Mouse (Mus musculus): ENCODE measurements around the gene Zbtb7a. TPM values are rescaled to one million over a fixed set of nuclear protein-coding genes. Genes with fewer than 3 reads are reported as not detected.
A peak's percentile ranks its signal among the peaks of the same experiment; 100 is the strongest.

The Zbtb7a gene
- polyA plus RNA-seq, 1 experiment from 2014 or later: 15.3 TPM

DNA sequence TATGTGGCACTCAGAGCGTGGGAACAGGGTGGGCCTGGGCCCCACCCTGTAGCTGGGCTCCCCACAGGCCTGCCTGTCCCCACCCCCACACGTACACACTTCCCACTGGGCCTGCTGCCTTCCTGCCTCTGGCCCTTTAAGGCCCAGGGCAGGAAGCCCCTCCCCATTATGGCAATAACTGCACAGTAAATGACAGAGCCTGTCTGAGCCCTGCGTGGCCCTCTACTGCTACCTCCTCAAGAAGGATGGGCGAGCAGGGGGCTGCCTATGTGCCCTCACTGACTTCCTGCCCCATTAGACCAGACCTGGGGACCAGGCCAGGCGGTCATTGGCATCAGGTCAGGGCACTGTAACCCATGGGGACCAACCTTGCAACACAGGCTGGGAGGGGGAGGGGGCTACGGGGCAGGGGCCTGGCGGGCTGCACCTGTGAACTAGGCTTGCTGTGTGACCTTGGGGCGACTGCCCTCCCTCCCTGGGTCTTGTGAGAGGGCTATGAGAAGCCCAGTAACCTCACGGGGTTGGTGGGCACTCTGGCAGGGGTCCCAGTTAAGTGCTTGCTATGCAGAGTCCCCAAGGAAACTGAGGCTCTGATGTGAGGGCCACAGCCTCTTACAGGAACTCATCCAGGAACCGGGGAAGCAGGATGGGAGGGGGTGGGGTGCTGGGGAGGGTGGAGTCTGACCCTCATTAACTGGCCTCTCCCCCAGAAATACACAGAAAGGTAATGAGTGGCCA is 5.9 kb downstream of the Zbtb7a start:
- WGBS: 63% methylated on average over 10 of the region's 10 CpGs

DNA sequence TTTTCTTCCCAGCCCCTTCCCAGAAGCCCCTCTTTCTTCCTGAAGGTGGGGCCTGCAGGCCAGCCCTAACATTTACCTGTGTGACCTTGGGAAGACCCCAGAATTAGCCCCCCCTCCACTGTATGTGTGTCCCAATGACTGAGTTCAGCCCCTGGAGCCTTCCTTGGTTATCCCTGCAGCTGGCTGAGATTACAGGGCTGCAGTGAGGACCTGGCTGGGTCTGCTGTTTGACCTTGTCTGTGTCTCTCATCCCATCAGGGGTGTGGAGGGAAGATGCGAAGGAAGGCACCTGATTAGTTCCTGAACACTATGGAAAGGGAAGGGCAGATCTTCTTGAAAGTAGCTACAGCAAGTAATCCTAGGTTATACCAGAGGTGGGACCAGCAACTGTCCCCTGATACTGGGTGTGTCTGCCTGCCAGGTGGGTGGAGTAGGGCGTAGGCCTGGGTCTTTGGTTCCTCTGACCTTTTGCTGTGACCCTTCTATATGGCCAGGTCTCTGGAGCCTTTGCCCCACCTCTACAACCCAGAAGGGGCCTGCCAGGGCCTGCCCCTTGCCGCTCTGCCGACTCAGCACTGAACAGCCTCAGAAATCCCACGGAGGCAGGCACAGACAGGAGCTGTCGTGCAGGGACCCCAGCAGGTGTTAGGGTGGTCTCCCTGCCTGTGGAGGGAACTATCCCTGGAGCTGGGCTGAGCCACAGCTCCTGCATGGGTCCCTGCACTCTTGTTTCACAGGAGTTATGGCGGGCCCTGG is 6.6 kb downstream of the Zbtb7a start:
- H3K36me3 ChIP-seq: peaks cover 30% of the 10 kb centered on the region
- ATAC-seq (ENCODE audit: low FRiP score, low read depth): no peak
- peaks cover 54% of the 10 kb centered on the region for H3K4me1 ChIP-seq (replicated peaks)
- no peak overlapping the region for H3K27ac ChIP-seq (replicated peaks)
- no peak overlapping the region for H3K4me2 ChIP-seq
- no peaks in the 10 kb centered on the region for H3K9me3 ChIP-seq
- 82% methylated on average over 7 of the region's 7 CpGs for WGBS
- H3K4me3 ChIP-seq: no peak overlapping the region
- H3K9ac ChIP-seq: no peak overlapping the region
- no peaks in the 10 kb centered on the region for H3K27me3 ChIP-seq

More for the DNA sequence above, 5.9 kb downstream of the Zbtb7a start:
- Histone ChIP-seq H3K4me3 (peak overlapping the region; percentile 10; the same call in 1 of the 2 replicates), H3K4me1 (replicated peaks) (peaks cover 56% of the 10 kb centered on the region), H3K27ac (replicated peaks) (no peak overlapping the region; the same call in 1 of the 2 replicates), H3K9me3 (no peaks in the 10 kb centered on the region), H3K27me3 (no peaks in the 10 kb centered on the region; the same call in 1 of the 2 replicates), H3K9ac (no peak overlapping the region), H3K4me2 (peak overlapping the region; percentile 97), H3K36me3 (peaks cover 23% of the 10 kb centered on the region)
- ATAC-seq (ENCODE audit: low FRiP score, low read depth): no peak

- Histone ChIP-seq H3K4me2 (no peak overlapping the region), H3K9ac (no peak overlapping the region), H3K4me3 (no peak overlapping the region), H3K9me3 (no peaks in the 10 kb centered on the region), H3K27me3 (no peaks in the 10 kb centered on the region), H3K36me3 (peaks cover 40% of the 10 kb centered on the region), H3K4me1 (replicated peaks) (peaks cover 54% of the 10 kb centered on the region), H3K27ac (replicated peaks) (no peak overlapping the region)
- WGBS: 57% methylated on average over 5 of the region's 5 CpGs
- no peak for ATAC-seq (ENCODE audit: low FRiP score, low read depth)
Measured at GRCm38 (mm10) chr10:81142551-81142981, 7.5 kb downstream of the Zbtb7a start.

DNA sequence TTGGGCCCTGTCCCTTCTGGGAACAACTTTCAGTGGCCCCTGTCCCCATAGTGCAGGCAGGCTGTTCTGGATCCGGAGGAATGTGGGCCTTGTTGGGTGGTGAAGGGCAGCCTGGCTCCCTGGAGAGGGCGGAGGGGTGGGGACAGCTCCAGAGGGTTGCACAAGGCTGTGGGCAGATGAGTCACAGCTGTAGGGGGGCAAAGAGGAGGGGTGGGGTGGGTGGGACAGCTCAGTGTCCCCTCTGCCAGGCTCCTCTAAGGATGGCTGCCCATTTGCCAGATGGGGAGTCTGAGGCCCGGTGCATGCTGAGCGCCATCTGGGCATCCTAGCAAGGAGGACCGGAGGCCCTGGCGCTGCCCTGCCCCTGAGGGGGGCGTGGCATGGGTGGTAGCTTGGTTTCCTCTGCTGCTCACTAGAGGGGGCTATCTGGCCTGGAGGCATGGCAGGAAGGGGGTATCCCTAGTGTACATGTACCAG is 8.2 kb downstream of the Zbtb7a start:
- Histone ChIP-seq H3K36me3 (peaks cover 46% of the 10 kb centered on the region), H3K9ac (no peak overlapping the region), H3K27ac (replicated peaks) (no peak overlapping the region), H3K4me3 (no peak overlapping the region), H3K4me2 (no peak overlapping the region), H3K4me1 (replicated peaks) (peaks cover 52% of the 10 kb centered on the region), H3K9me3 (no peaks in the 10 kb centered on the region), H3K27me3 (no peaks in the 10 kb centered on the region)
- 90% methylated on average over 7 of the region's 7 CpGs for WGBS
- no peak for ATAC-seq (ENCODE audit: low FRiP score, low read depth)

- Histone ChIP-seq H3K36me3 (peaks cover 53% of the 10 kb centered on the region), H3K4me2 (no peak overlapping the region), H3K27me3 (no peaks in the 10 kb centered on the region), H3K27ac (replicated peaks) (no peak overlapping the region), H3K4me3 (no peak overlapping the region), H3K9me3 (no peaks in the 10 kb centered on the region), H3K4me1 (replicated peaks) (peaks cover 44% of the 10 kb centered on the region), H3K9ac (no peak overlapping the region)
- ATAC-seq (ENCODE audit: low FRiP score, low read depth): no peak
- 95% methylated on average over 52 of the region's 52 CpGs for WGBS
Measured at GRCm38 (mm10) chr10:81143845-81144437, 8.9 kb downstream of the Zbtb7a start.

- no peak overlapping the region for H3K4me2 ChIP-seq
- H3K27ac ChIP-seq (replicated peaks): no peak overlapping the region
- peaks cover 37% of the 10 kb centered on the region for H3K4me1 ChIP-seq (replicated peaks)
- 94% methylated on average over 27 of the region's 27 CpGs for WGBS
- peaks cover 57% of the 10 kb centered on the region for H3K36me3 ChIP-seq
- H3K9me3 ChIP-seq: no peaks in the 10 kb centered on the region
- no peaks in the 10 kb centered on the region for H3K27me3 ChIP-seq
- H3K4me3 ChIP-seq: no peak overlapping the region
- H3K9ac ChIP-seq: no peak overlapping the region
- ATAC-seq (ENCODE audit: low FRiP score, low read depth): no peak
Measured at GRCm38 (mm10) chr10:81144667-81145066, 9.6 kb downstream of the Zbtb7a start.

- 93% methylated on average over 6 of the region's 6 CpGs for WGBS
- Histone ChIP-seq H3K27ac (replicated peaks) (no peak overlapping the region), H3K9me3 (no peaks in the 10 kb centered on the region), H3K9ac (no peak overlapping the region), H3K4me3 (no peak overlapping the region), H3K4me2 (no peak overlapping the region), H3K36me3 (peaks cover 59% of the 10 kb centered on the region), H3K4me1 (replicated peaks) (peaks cover 31% of the 10 kb centered on the region), H3K27me3 (no peaks in the 10 kb centered on the region)
- ATAC-seq (ENCODE audit: low FRiP score, low read depth): no peak
Measured at GRCm38 (mm10) chr10:81145307-81145706, 10.3 kb downstream of the Zbtb7a start.

DNA sequence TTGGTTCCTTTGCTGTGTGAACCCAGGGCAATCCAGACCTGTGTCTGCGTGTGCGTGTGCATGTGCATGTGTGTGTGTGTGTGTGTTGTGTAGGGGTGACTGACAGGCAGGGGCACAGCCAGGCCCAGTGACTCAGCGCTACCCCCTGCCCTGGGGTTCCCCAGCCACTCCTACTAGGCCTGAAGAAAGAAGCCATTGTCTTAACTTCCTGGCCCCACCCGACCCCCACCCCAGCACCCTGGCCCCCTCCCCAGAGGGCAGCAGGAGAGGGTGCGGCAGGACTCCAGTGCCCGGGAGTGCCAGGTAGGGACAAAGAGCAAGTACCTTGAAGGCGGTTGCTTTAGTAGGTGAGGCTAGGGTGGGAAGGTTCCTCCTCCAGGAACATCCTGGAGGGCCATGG is 10.8 kb downstream of the Zbtb7a start:
- H3K36me3 ChIP-seq: peaks cover 59% of the 10 kb centered on the region
- no peak overlapping the region for H3K4me3 ChIP-seq
- H3K27ac ChIP-seq (replicated peaks): no peak overlapping the region
- H3K9ac ChIP-seq: no peak overlapping the region
- WGBS: 91% methylated on average over 7 of the region's 7 CpGs
- H3K4me2 ChIP-seq: no peak overlapping the region
- no peaks in the 10 kb centered on the region for H3K9me3 ChIP-seq
- H3K27me3 ChIP-seq: no peaks in the 10 kb centered on the region
- peaks cover 26% of the 10 kb centered on the region for H3K4me1 ChIP-seq (replicated peaks)
- no peak for ATAC-seq (ENCODE audit: low FRiP score, low read depth)

- peaks cover 59% of the 10 kb centered on the region for H3K36me3 ChIP-seq
- H3K27me3 ChIP-seq: no peaks in the 10 kb centered on the region
- no peak overlapping the region for H3K27ac ChIP-seq (replicated peaks)
- 93% methylated on average over 4 of the region's 4 CpGs for WGBS
- H3K9me3 ChIP-seq: no peaks in the 10 kb centered on the region
- H3K9ac ChIP-seq: no peak overlapping the region
- H3K4me2 ChIP-seq: no peak overlapping the region
- no peak for ATAC-seq (ENCODE audit: low FRiP score, low read depth)
- no peak overlapping the region for H3K4me3 ChIP-seq
- peaks cover 21% of the 10 kb centered on the region for H3K4me1 ChIP-seq (replicated peaks)
Measured at GRCm38 (mm10) chr10:81146296-81146695, 11.3 kb downstream of the Zbtb7a start.

- ATAC-seq (ENCODE audit: low FRiP score, low read depth): no peak
- Histone ChIP-seq H3K27ac (replicated peaks) (no peak overlapping the region), H3K4me2 (no peak overlapping the region), H3K36me3 (peaks cover 60% of the 10 kb centered on the region), H3K27me3 (no peaks in the 10 kb centered on the region), H3K4me1 (replicated peaks) (no peaks in the 10 kb centered on the region), H3K9ac (no peak overlapping the region), H3K9me3 (no peaks in the 10 kb centered on the region), H3K4me3 (no peak overlapping the region)
- 76% methylated on average over 6 of the region's 6 CpGs for WGBS
Measured at GRCm38 (mm10) chr10:81151261-81151660, 16.2 kb downstream of the Zbtb7a start.

DNA sequence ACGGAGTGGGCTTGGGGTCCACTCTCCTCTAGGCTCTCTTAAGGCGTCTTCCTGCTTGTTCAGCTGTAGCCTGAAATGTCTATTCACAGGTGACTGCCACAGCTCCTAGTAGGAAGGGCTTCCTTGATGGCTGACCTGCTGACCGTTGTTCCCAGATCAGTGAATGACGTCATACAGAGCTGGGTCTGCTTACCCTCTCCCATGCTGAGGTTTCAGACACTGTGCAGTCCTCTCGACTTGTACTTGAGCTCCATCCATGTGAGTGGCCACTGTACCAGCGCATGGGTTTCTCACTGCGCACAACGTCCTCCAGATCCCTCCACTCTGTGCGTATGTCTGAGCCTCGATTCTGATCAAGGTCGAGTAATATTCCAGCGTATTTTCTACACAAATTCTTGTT is 17.6 kb downstream of the Zbtb7a start:
- 80% methylated on average over 12 of the region's 12 CpGs for WGBS
- no peak overlapping the region for H3K27ac ChIP-seq (replicated peaks)
- no peaks in the 10 kb centered on the region for H3K27me3 ChIP-seq
- no peaks in the 10 kb centered on the region for H3K9me3 ChIP-seq
- no peak overlapping the region for H3K4me3 ChIP-seq
- H3K4me1 ChIP-seq (replicated peaks): no peaks in the 10 kb centered on the region
- no peak overlapping the region for H3K9ac ChIP-seq
- ATAC-seq (ENCODE audit: low FRiP score, low read depth): no peak
- H3K36me3 ChIP-seq: peaks cover 60% of the 10 kb centered on the region
- H3K4me2 ChIP-seq: no peak overlapping the region

DNA sequence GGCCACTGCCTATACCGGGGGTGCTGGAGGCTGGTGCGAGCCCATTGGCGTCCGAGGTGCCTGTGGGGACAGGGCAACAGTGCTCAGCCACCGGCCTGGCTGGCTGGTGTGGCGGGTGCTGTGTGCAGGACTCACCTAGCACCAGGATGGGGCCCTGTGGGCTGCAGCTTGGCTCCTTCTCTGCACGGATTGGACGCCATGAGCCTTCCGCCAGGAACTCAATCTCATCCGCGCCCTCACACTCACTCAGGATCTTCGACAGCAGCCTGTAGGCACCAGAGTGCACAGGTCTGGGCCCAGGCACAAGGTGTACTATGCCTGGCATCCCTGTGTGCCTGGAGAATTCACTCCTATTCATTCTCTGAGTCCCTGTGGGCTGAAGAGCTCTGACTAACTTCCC is 19.3 kb downstream of the Zbtb7a start:
- Histone ChIP-seq H3K4me3 (no peak overlapping the region), H3K9ac (no peak overlapping the region), H3K27me3 (no peaks in the 10 kb centered on the region), H3K4me1 (replicated peaks) (no peaks in the 10 kb centered on the region), H3K27ac (replicated peaks) (no peak overlapping the region), H3K36me3 (peaks cover 60% of the 10 kb centered on the region), H3K4me2 (no peak overlapping the region), H3K9me3 (no peaks in the 10 kb centered on the region)
- ATAC-seq (ENCODE audit: low FRiP score, low read depth): no peak
- 91% methylated on average over 12 of the region's 12 CpGs for WGBS

All from hindbrain, embryonic 15.5 days (tissue).